Comparison of ENCODE assay signal across 8 mouse cellular contexts in genomic region chr2:163101646-163102203, GRCm38 (mm10). TPM values are rescaled to one million over a fixed set of nuclear protein-coding genes. Genes with fewer than 3 reads are reported as not detected.
DNase-seq lines count a peak whose midpoint lies in the region; ATAC-seq and TF ChIP-seq lines count a peak whose summit lies in the region.
"Had no signal": no experiment of that assay in that cellular context is flagged by ENCODE, and none has a peak within 500 bp of the region (broad histone marks: within the 10 kb centered on the region; RNA-seq: fewer than 3 reads in every experiment).

No protein-coding gene starts in this region.

- H3K9me3 ChIP-seq in forebrain, embryonic 12.5 days = no peaks in the 10 kb centered on the region
- H3K9me3 ChIP-seq in hindbrain, embryonic 12.5 days (replicated peaks) = no peaks in the 10 kb centered on the region
- no peaks in the 10 kb centered on the region for H3K9me3 ChIP-seq in midbrain, embryonic 10.5 days (replicated peaks)

- H3K36me3 ChIP-seq in forebrain, embryonic 12.5 days (replicated peaks) = no peaks in the 10 kb centered on the region
- H3K36me3 ChIP-seq in hindbrain, embryonic 12.5 days = no peaks in the 10 kb centered on the region
- H3K36me3 ChIP-seq in midbrain, embryonic 10.5 days = no peaks in the 10 kb centered on the region

- TF ChIP-seq CTCF in bone marrow macrophage, adult 2 months (IDR thresholded peaks at IDR 0.05; ENCODE audit: low read depth, low read length) = peak; percentile 87

- peaks cover 17% of the 10 kb centered on the region; the same call in 1 of the 2 replicates for H3K27me3 ChIP-seq in forebrain, embryonic 12.5 days
- H3K27me3 ChIP-seq in hindbrain, embryonic 12.5 days = peaks cover 50% of the 10 kb centered on the region
- peaks cover 42% of the 10 kb centered on the region for H3K27me3 ChIP-seq in midbrain, embryonic 10.5 days (ENCODE audit: low read depth, poor library complexity, severe bottlenecking)

- H3K27ac ChIP-seq in bone marrow macrophage, adult 2 months (ENCODE audit: insufficient read depth, low read depth, low read length) = no peak overlapping the region
- H3K27ac ChIP-seq in forebrain, embryonic 12.5 days = no peak overlapping the region
- no peak overlapping the region for H3K27ac ChIP-seq in hindbrain, embryonic 12.5 days
- peak overlapping the region; percentile 61 for H3K27ac ChIP-seq in midbrain, embryonic 10.5 days (replicated peaks)

- peak; percentile 58 for ATAC-seq in forebrain, embryonic 12.5 days (ENCODE audit: low FRiP score)
- ATAC-seq in hindbrain, embryonic 12.5 days (ENCODE audit: low FRiP score) = peak; percentile 51; the same call in 1 of the 2 replicates

- peaks cover 4% of the 10 kb centered on the region; the same call in 1 of the 2 replicates for H3K4me1 ChIP-seq in bone marrow macrophage, adult 2 months (ENCODE audit: control insufficient read depth, insufficient read depth, low read length)
- peaks cover 23% of the 10 kb centered on the region for H3K4me1 ChIP-seq in forebrain, embryonic 12.5 days
- H3K4me1 ChIP-seq in hindbrain, embryonic 12.5 days = peaks cover 11% of the 10 kb centered on the region
- H3K4me1 ChIP-seq in midbrain, embryonic 10.5 days = peaks cover 50% of the 10 kb centered on the region

- DNase-seq in MN1 (ENCODE audit: low spot score) = peak; percentile 85
- peak; percentile 55 to 67 for DNase-seq in left cerebral cortex, adult 18-20 months (ENCODE audit: low spot score in 2 of 2)
- peak; percentile 90 for DNase-seq in midbrain, embryonic 10.5 days (ENCODE audit: low spot score)
- peak; percentile 42 to 64 for DNase-seq in spleen, postnatal 10 days (ENCODE audit: low spot score in 2 of 2)

- TF ChIP-seq POLR2A in bone marrow macrophage, adult 2 months (IDR thresholded peaks at IDR 0.05; ENCODE audit: borderline replicate concordance, low read depth, low read length) = no peak

- H3K4me2 ChIP-seq in forebrain, embryonic 12.5 days = no peak overlapping the region
- no peak overlapping the region for H3K4me2 ChIP-seq in hindbrain, embryonic 12.5 days (replicated peaks)

- no peak overlapping the region for H3K4me3 ChIP-seq in bone marrow macrophage, adult 2 months (ENCODE audit: insufficient read depth, low read length)
- H3K4me3 ChIP-seq in forebrain, embryonic 12.5 days (replicated peaks) = no peak overlapping the region
- no peak overlapping the region for H3K4me3 ChIP-seq in hindbrain, embryonic 12.5 days
- H3K4me3 ChIP-seq in midbrain, embryonic 10.5 days = no peak overlapping the region

- WGBS in forebrain, embryonic 12.5 days = 6% methylated on average over 10 of the region's 10 CpGs
- WGBS in hindbrain, embryonic 12.5 days = 6% methylated on average over 10 of the region's 10 CpGs
- WGBS in midbrain, embryonic 10.5 days = 3% methylated on average over 10 of the region's 10 CpGs

- H3K9ac ChIP-seq in forebrain, embryonic 12.5 days = 0 out of 2 replicates have a peak overlapping the region, but pooled peaks have one; percentile 21
- H3K9ac ChIP-seq in hindbrain, embryonic 12.5 days = no peak overlapping the region

RNA-seq across cellular contexts. Expression of gene Gtsf1l, which starts 14.1 kb away (rescaled TPM):
- not detected in 2 replicates for polyA plus RNA-seq in bone marrow macrophage, adult 2 months (2012; ENCODE audit: insufficient read depth, insufficient read length, missing spikeins)
- not detected in 2 replicates for polyA plus RNA-seq in forebrain, embryonic 12.5 days (2016; fragmentation: Nextera tagmentation; extraction: Ambion mirVana)
- 0.30 TPM in 1 of 2 replicates, not detected in the other for polyA plus RNA-seq in hindbrain, embryonic 12.5 days (2016; fragmentation: Nextera tagmentation; extraction: Ambion mirVana)
- total RNA-seq in left cerebral cortex, adult 18-20 months (2021) = not detected
- polyA plus RNA-seq in midbrain, embryonic 10.5 days (2016; fragmentation: Nextera tagmentation; extraction: Ambion mirVana) = not detected in 2 replicates
- total RNA-seq: layer of hippocampus, adult 8-10 months had no signal

RNA-seq across cellular contexts. Expression of gene Mybl2, which starts 47.2 kb away (rescaled TPM):
- 4.7 and 6.5 TPM in 2 replicates for polyA plus RNA-seq in bone marrow macrophage, adult 2 months (2012; ENCODE audit: insufficient read depth, insufficient read length, missing spikeins)
- polyA plus RNA-seq in forebrain, embryonic 12.5 days (2016; fragmentation: Nextera tagmentation; extraction: Ambion mirVana) = 41.5 and 44.1 TPM in 2 replicates
- 16.4 and 23.3 TPM in 2 replicates for polyA plus RNA-seq in hindbrain, embryonic 12.5 days (2016; fragmentation: Nextera tagmentation; extraction: Ambion mirVana)
- total RNA-seq in left cerebral cortex, adult 18-20 months (2021) = 1 to 10 TPM in 1 of 2 experiments, under 1 TPM in 1; 0.59 to 2.2 TPM
- 48.9 and 57.5 TPM in 2 replicates for polyA plus RNA-seq in midbrain, embryonic 10.5 days (2016; fragmentation: Nextera tagmentation; extraction: Ambion mirVana)
